Mouse (Mus musculus) midbrain, postnatal 0 days (tissue): ENCODE data around the gene Kiss1r. TPM values are rescaled to one million over a fixed set of nuclear protein-coding genes. Genes with fewer than 3 reads are reported as not detected.
A peak's percentile ranks its signal among the peaks of the same experiment; 100 is the strongest.

ENCODE experiments used
- ATAC-seq: fragments of 200-750 bp; cut with Nextera tagmentation; 2 replicates; pipeline ENCODE4 v1.8.0; 2017; ENCODE audit warnings: moderate number of reproducible peaks, mild to moderate bottlenecking, moderate TSS enrichment, moderate library complexity; ENCODE audit not compliant: low FRiP score
- DNase-seq: peaks from one replicate; pipeline ENCODE4 v3.0.0-alpha.2; 2015; ENCODE audit warnings: low spot score
- H3K27ac ChIP-seq: fragments of 300-500 bp; sonication (generic); 2 replicates; pipeline ENCODE4 v1.5.1; 2014; ENCODE audit warnings: low read depth, mild to moderate bottlenecking, low read length, mixed read lengths
- H3K27me3 ChIP-seq: fragments of 300-500 bp; sonication (generic); 2 replicates; pipeline ENCODE4 v1.6.1; 2014; ENCODE audit warnings: low read length, control low read depth, mixed read lengths; ENCODE audit not compliant: insufficient read depth
- H3K36me3 ChIP-seq: fragments of 300-500 bp; sonication (generic); 2 replicates; pipeline ENCODE4 v1.6.1; 2014; ENCODE audit warnings: low read length, control low read depth, mixed read lengths; ENCODE audit not compliant: insufficient read depth
- H3K4me1 ChIP-seq: fragments of 300-500 bp; sonication (generic); 2 replicates; pipeline ENCODE4 v1.6.1; 2014; ENCODE audit warnings: mild to moderate bottlenecking, control low read depth, antibody characterized with exemption, low read length, mixed read lengths; ENCODE audit not compliant: insufficient read depth
- H3K4me2 ChIP-seq: fragments of 300-500 bp; sonication (generic); 2 replicates; pipeline ENCODE4 v1.6.1; 2014; ENCODE audit warnings: low read depth, mild to moderate bottlenecking, low read length, mixed read lengths; ENCODE audit not compliant: poor library complexity, severe bottlenecking
- H3K4me3 ChIP-seq: fragments of 300-500 bp; sonication (generic); 2 replicates; pipeline ENCODE4 v1.5.1; 2014; ENCODE audit warnings: low read depth, mild to moderate bottlenecking, low read length, moderate library complexity
- H3K9ac ChIP-seq: fragments of 300-500 bp; sonication (generic); replicated peaks from 2 replicates; pipeline ENCODE4 v1.6.1; 2014; ENCODE audit warnings: mild to moderate bottlenecking, low read length, moderate library complexity, mixed read lengths; ENCODE audit not compliant: poor library complexity, severe bottlenecking
- H3K9me3 ChIP-seq: fragments of 300-500 bp; sonication (generic); 2 replicates; pipeline ENCODE4 v1.6.1; 2016; ENCODE audit warnings: low read length, control low read depth
- CTCF ChIP-seq: IDR thresholded peaks from 2 replicates; pipeline ENCODE4 v1.5.1; 2016; ENCODE audit warnings: antibody characterized with exemption, mild to moderate bottlenecking
- WGBS: fragments of 180-500 bp; shearing (Covaris S2); extraction: QIAGEN DNeasy Blood & Tissue Kit; methylation state at CpG from one replicate; pipeline ENCODE4 v1.1.7; 2014; 5-methylcytosine and 5-hydroxymethylcytosine counted together
- polyA plus RNA-seq: library from polyadenylated mRNA; unstranded; fragments of >200 nt; fragmentation: Nextera tagmentation; extraction: Ambion mirVana; gene quantifications from 2 replicates; pipeline ENCODE4 v1.2.1, GENCODE M21; 2015
- total RNA-seq: library from RNA; depleted of rRNA; stranded (reverse); fragments of >200 nt; gene quantifications from 2 replicates; pipeline ENCODE4 v1.2.3, GENCODE M21; 2014

Kiss1r gene
- total and polyA plus RNA-seq, 2 experiments from 2014 or later, result 4.4 to 9.6 TPM

DNA sequence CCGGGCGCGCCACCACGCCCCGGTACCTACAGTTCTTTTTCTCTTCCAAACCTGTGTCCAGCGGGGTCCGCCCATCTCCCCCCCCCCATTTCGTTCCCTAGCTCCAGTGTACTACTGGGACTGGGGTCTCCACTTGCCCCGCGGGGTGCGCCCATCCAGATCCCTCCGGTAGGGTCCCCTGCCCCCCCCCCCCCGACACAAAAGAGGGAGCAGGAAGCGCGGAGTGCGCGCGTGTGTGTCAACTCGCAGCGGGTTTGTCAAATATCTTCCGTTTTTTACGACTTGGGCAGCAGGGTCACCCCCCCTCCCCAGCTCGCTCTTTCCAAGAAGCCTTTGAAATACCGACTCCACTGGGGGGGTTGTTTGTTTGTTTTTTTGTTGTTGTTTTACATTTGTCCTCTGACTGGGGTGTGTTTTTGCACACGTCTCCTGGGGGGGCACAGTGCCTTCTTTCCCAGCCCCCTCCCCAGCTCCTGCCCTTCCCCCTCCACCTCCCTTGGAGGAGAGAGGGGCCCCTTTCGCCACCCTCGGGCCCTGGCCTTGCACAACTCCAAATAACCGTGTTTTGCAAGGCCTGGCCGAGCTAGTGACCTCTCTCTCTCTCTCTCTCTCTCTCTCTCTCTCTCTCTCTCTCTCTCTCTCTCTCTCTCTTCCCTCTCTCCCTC lies 11.4 kb downstream of the Kiss1r start:
- H3K4me1 ChIP-seq, result peaks cover 4% of the 10 kb centered on the region; the same call in 1 of the 2 replicates
- peak overlapping the region; percentile 90 for H3K4me2 ChIP-seq
- under 1% methylated on average over 25 of the region's 29 CpGs for WGBS
- peak overlapping the region; percentile 86 for H3K9ac ChIP-seq
- H3K27me3 ChIP-seq, result peaks cover 5% of the 10 kb centered on the region
- peak overlapping the region; percentile 82 for H3K27ac ChIP-seq
- peaks cover 10% of the 10 kb centered on the region; the same call in 1 of the 2 replicates for H3K36me3 ChIP-seq
- H3K4me3 ChIP-seq, result peak overlapping the region; percentile 89
- ATAC-seq (no peak), DNase-seq (no peak)
- no peaks in the 10 kb centered on the region for H3K9me3 ChIP-seq
- TF ChIP-seq CTCF, result no peak

DNA sequence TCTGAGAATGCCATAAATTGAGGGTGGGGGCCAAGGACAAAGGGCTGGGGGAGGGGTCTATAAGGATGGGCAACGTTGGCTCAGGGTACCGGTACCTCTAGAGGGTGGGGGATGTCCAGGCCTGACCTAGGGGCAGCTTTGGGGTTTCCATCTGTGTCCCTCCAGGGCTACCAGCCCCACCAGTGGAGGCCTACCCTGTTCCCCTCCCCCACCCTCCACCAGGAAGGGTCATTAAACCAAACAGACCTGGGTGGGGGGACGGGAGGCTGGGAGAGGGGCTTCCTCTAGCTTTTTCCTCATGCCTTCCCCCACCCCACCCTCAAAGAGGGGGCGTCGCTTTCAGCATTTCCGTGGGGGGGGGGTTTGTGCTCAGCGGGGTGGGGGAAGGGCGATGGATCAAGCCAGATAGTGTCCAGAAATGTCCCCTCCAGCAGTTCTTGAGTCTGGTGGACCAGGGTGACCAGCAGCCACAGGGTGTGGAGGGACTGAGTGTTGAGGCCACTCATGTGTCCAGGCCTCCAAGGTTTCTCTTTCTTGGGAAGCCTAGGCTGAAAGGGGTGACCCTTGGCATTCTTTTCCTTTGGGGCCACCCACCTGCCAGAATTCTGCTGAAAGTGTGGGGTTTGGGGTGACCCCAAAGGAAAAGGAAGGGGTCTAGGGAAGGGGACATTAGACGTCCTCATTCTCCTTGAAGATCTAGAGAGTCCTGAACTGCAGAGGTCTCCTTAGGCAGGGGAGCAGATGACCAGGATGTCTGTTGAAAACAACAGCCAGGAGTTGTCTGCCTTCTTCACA lies 12.3 kb downstream of the Kiss1r start:
- Histone ChIP-seq H3K27me3 (no peaks in the 10 kb centered on the region), H3K9me3 (no peaks in the 10 kb centered on the region), H3K36me3 (peaks cover 14% of the 10 kb centered on the region; the same call in 1 of the 2 replicates), H3K27ac (peak overlapping the region; percentile 82), H3K4me1 (peaks cover 4% of the 10 kb centered on the region; the same call in 1 of the 2 replicates), H3K4me2 (peak overlapping the region; percentile 90), H3K4me3 (peak overlapping the region; percentile 89), H3K9ac (peak overlapping the region; percentile 50)
- TF ChIP-seq CTCF, result no peak
- DNase-seq, result no peak
- 39% methylated on average over 7 of the region's 9 CpGs for WGBS
- no peak for ATAC-seq

GRCm38 (mm10) chr10:79929967-79930825 lies 13.4 kb downstream of the Kiss1r start:
- Histone ChIP-seq H3K4me1 (peaks cover 4% of the 10 kb centered on the region; the same call in 1 of the 2 replicates), H3K9ac (no peak overlapping the region), H3K36me3 (peaks cover 14% of the 10 kb centered on the region; the same call in 1 of the 2 replicates), H3K4me2 (no peak overlapping the region; the same call in 1 of the 2 replicates), H3K4me3 (no peak overlapping the region), H3K9me3 (no peaks in the 10 kb centered on the region), H3K27ac (no peak overlapping the region), H3K27me3 (no peaks in the 10 kb centered on the region)
- ATAC-seq, result no peak
- 86% methylated on average over 18 of the region's 18 CpGs for WGBS
- no peak for TF ChIP-seq CTCF
- DNase-seq, result no peak

DNA sequence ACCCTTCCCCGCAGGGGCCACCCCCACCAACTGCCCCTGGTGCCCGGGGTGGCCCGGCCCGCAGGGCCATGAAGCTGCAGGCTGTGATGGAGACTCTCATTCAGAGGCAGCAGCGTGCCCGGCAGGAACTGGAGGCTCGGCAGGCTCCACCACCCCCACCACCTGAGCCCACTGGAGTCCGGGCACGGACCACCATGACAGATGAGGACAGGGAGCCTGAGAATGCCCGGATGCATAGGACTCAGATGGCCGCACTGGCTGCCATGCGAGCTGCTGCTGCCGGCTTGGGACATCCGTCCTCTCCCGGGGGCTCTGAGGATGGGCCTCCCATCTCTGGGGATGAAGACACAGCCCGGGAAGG lies 14.0 kb downstream of the Kiss1r start:
- H3K4me2 ChIP-seq, result no peak overlapping the region
- no peak for TF ChIP-seq CTCF
- no peak for ATAC-seq
- H3K9ac ChIP-seq, result no peak overlapping the region
- H3K4me3 ChIP-seq, result no peak overlapping the region
- DNase-seq, result no peak
- H3K27me3 ChIP-seq, result no peaks in the 10 kb centered on the region
- no peaks in the 10 kb centered on the region for H3K9me3 ChIP-seq
- H3K36me3 ChIP-seq, result peaks cover 14% of the 10 kb centered on the region; the same call in 1 of the 2 replicates
- no peak overlapping the region for H3K27ac ChIP-seq
- peaks cover under 1% of the 10 kb centered on the region; the same call in 1 of the 2 replicates for H3K4me1 ChIP-seq
- WGBS, result 83% methylated on average over 16 of the region's 16 CpGs

- no peak overlapping the region for H3K27ac ChIP-seq
- H3K27me3 ChIP-seq, result no peaks in the 10 kb centered on the region
- DNase-seq, result no peak
- no peaks in the 10 kb centered on the region; the same call in 1 of the 2 replicates for H3K4me1 ChIP-seq
- no peak overlapping the region for H3K4me3 ChIP-seq
- H3K9me3 ChIP-seq, result no peaks in the 10 kb centered on the region
- ATAC-seq, result no peak
- 86% methylated on average over 9 of the region's 9 CpGs for WGBS
- peaks cover 14% of the 10 kb centered on the region; the same call in 1 of the 2 replicates for H3K36me3 ChIP-seq
- TF ChIP-seq CTCF, result no peak
- no peak overlapping the region for H3K4me2 ChIP-seq
- H3K9ac ChIP-seq, result no peak overlapping the region
Measured at GRCm38 (mm10) chr10:79931797-79932196, 15.0 kb downstream of the Kiss1r start.
